ENCODE assay signal across 8 mouse cellular contexts in the genomic region with DNA sequence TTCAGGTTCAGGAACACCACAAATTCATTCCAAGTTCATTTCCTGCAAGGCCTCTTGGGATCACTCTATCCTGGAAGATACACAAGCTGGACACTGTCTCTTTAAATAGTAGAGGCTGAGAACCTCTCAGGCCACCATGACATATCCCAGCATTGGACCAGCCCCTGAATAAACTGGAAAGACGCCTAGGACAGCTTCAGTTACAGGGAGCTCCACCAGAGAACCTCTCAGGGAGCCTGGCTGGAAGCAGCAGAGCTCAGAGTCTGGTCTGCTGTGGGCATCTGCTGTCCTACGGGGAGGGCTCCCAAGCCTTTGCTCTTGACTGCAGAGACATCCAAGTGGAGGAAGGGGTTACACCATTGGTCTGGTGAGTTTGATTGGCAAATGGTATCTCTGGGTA. TPM values are rescaled to one million over a fixed set of nuclear protein-coding genes. Genes with fewer than 3 reads are reported as not detected.
A peak's percentile ranks its signal among the peaks of the same experiment; 100 is the strongest.
DNase-seq lines count a peak whose midpoint lies in the region; ATAC-seq and TF ChIP-seq lines count a peak whose summit lies in the region.

TSS of gene Pmp22 (plus strand) at position 199 of the 400 bp plus-strand sequence.

- no peak within 1 kb of the TSS for H3K4me3 ChIP-seq in left cerebral cortex, adult 2 months
- H3K4me3 ChIP-seq in embryonic facial prominence, embryonic 12.5 days = no peak within 1 kb of the TSS
- peak within 1 kb of the TSS; percentile 16 for H3K4me3 ChIP-seq in heart, embryonic 13.5 days
- H3K4me3 ChIP-seq in neural tube, embryonic 14.5 days (ENCODE audit: low read depth, low read length) = no peak within 1 kb of the TSS

- H3K27ac ChIP-seq in left cerebral cortex, adult 2 months = no peak within 1 kb of the TSS
- no peak within 1 kb of the TSS for H3K27ac ChIP-seq in embryonic facial prominence, embryonic 12.5 days
- H3K27ac ChIP-seq in heart, embryonic 13.5 days (replicated peaks) = peak within 1 kb of the TSS; percentile 53
- no peak within 1 kb of the TSS for H3K27ac ChIP-seq in neural tube, embryonic 14.5 days (ENCODE audit: low read depth, low read length)

- H3K27me3 ChIP-seq in embryonic facial prominence, embryonic 12.5 days = peaks cover 30% of the 10 kb centered on the region
- peaks cover 17% of the 10 kb centered on the region; the same call in 1 of the 2 replicates for H3K27me3 ChIP-seq in heart, embryonic 13.5 days (replicated peaks)
- H3K27me3 ChIP-seq in neural tube, embryonic 14.5 days (ENCODE audit: control insufficient read depth, insufficient read depth, low read length) = peaks cover 37% of the 10 kb centered on the region

- intact Hi-C loops in left cerebral cortex, adult 2 months (cut with DNase I) = no loop called here
- intact Hi-C loops in left cerebral cortex, postnatal 25 days (cut with DNase I) = no loop called here

- H3K9me3 ChIP-seq in embryonic facial prominence, embryonic 12.5 days = no peaks in the 10 kb centered on the region
- H3K9me3 ChIP-seq in heart, embryonic 13.5 days = no peaks in the 10 kb centered on the region
- no peaks in the 10 kb centered on the region for H3K9me3 ChIP-seq in neural tube, embryonic 14.5 days (ENCODE audit: control insufficient read depth, low read length)

- no peak for TF ChIP-seq CTCF in left cerebral cortex, adult 2 months (IDR thresholded peaks at IDR 0.05)

- peaks cover 34% of the 10 kb centered on the region for H3K4me1 ChIP-seq in embryonic facial prominence, embryonic 12.5 days
- H3K4me1 ChIP-seq in heart, embryonic 13.5 days = peaks cover 66% of the 10 kb centered on the region
- peaks cover 15% of the 10 kb centered on the region; the same call in 1 of the 2 replicates for H3K4me1 ChIP-seq in neural tube, embryonic 14.5 days (ENCODE audit: control insufficient read depth, insufficient read depth, low read length)

- H3K4me2 ChIP-seq in embryonic facial prominence, embryonic 12.5 days (replicated peaks) = no peak within 1 kb of the TSS
- H3K4me2 ChIP-seq in heart, embryonic 13.5 days = peak within 1 kb of the TSS; percentile 92
- no peak within 1 kb of the TSS for H3K4me2 ChIP-seq in neural tube, embryonic 14.5 days (ENCODE audit: low read depth, low read length)

- DNase-seq in left cerebral cortex, adult 2 months (ENCODE audit: extremely low spot score in 1 of 2, low spot score in 2 of 2) = no peak
- DNase-seq in left cerebral cortex, adult 11 months (ENCODE audit: low spot score) = no peak
- DNase-seq in left cerebral cortex, postnatal 25 days (ENCODE audit: low spot score in 2 of 2) = no peak
- no peak for DNase-seq in kidney, postnatal 14 days

- no peak within 1 kb of the TSS for H3K9ac ChIP-seq in embryonic facial prominence, embryonic 12.5 days
- H3K9ac ChIP-seq in heart, embryonic 13.5 days = peak within 1 kb of the TSS; percentile 48; the same call in 1 of the 2 replicates
- H3K9ac ChIP-seq in neural tube, embryonic 14.5 days (replicated peaks; ENCODE audit: low read depth, low read length) = no peak within 1 kb of the TSS

- 57% methylated on average over 2 of the region's 2 CpGs for WGBS in embryonic facial prominence, embryonic 12.5 days
- 65% methylated on average over 2 of the region's 2 CpGs for WGBS in heart, embryonic 13.5 days
- 71% methylated on average over 2 of the region's 2 CpGs for WGBS in neural tube, embryonic 14.5 days

- H3K36me3 ChIP-seq in embryonic facial prominence, embryonic 12.5 days = no peaks in the 10 kb centered on the region
- H3K36me3 ChIP-seq in heart, embryonic 13.5 days = no peaks in the 10 kb centered on the region
- H3K36me3 ChIP-seq in neural tube, embryonic 14.5 days (ENCODE audit: control insufficient read depth, insufficient read depth, low read length) = no peaks in the 10 kb centered on the region

- ATAC-seq in embryonic facial prominence, embryonic 12.5 days (ENCODE audit: insufficient number of reproducible peaks, insufficient read depth, low FRiP score, low TSS enrichment) = no peak
- no peak for ATAC-seq in heart, embryonic 13.5 days (ENCODE audit: extremely low read depth, insufficient number of reproducible peaks, low FRiP score, low TSS enrichment)
- ATAC-seq in neural tube, embryonic 14.5 days (ENCODE audit: low read depth) = no peak
- no peak for ATAC-seq in erythroid progenitor cell, adult 5-6 weeks (replicated peaks; ENCODE audit: low FRiP score, poor library complexity, severe bottlenecking)

RNA-seq across cellular contexts. Expression of gene Pmp22, which starts in this region (rescaled TPM):
- total RNA-seq in left cerebral cortex, adult 2 months (2021) = 10 to 100 TPM; 25.7 to 27.5 TPM
- 81.0 and 82.1 TPM in 2 replicates for polyA plus RNA-seq in embryonic facial prominence, embryonic 12.5 days (2016; fragmentation: Nextera tagmentation; extraction: Ambion mirVana)
- 74.1 and 78.4 TPM in 2 replicates for polyA plus RNA-seq in heart, embryonic 13.5 days (2015; fragmentation: Nextera tagmentation; extraction: Ambion mirVana)
- 10 to 100 TPM; 26.4 to 34.5 TPM for total RNA-seq in left cerebral cortex, postnatal 25 days (2021)
- 12.5 and 44.6 TPM in 2 replicates for polyA plus RNA-seq in neural tube, embryonic 14.5 days (2014; fragmentation: Nextera tagmentation; extraction: Ambion mirVana)
- 1.7 and 1.8 TPM in 2 replicates for total RNA-seq in erythroid progenitor cell, adult 5-6 weeks (2015; ENCODE audit: low replicate concordance)
- total RNA-seq in erythroid progenitor cell, adult 5-6 weeks (2017; ENCODE audit: low replicate concordance) = 1.2 TPM in 1 of 2 replicates, not detected in the other

Comparison
In these comparisons a context has a peak if more than half of its experiments do, and no peak if none do; other contexts are left out.
1. RNA of gene Pmp22 (total RNA-seq): 26.4 to 34.5 TPM in left cerebral cortex, postnatal 25 days and 25.7 to 27.5 TPM in left cerebral cortex, adult 2 months; 1.2 to 1.8 TPM in erythroid progenitor cell, adult 5-6 weeks; every median in the first group is over 4 times any median in the second.